Mouse (Mus musculus): ENCODE measurements around the gene Trim31.

The Trim31 gene

GRCm38 (mm10) chr17:36944121-36944775, 46.3 kb downstream of the Trim31 start:
- no peak for DNase-seq (ENCODE audit: low spot score in 2 of 2)

- peak in 1 of 2 experiments; percentile 66 for DNase-seq (ENCODE audit: low spot score in 2 of 2)
Observed at GRCm38 (mm10) chr17:36947051-36947819, 49.3 kb downstream of the Trim31 start.

GRCm38 (mm10) chr17:36948286-36948685, 50.4 kb downstream of the Trim31 start:
- no peak for DNase-seq (ENCODE audit: low spot score in 2 of 2)

GRCm38 (mm10) chr17:36949265-36949664, 51.3 kb downstream of the Trim31 start:
- no peak for DNase-seq (ENCODE audit: low spot score in 2 of 2)

- DNase-seq (ENCODE audit: low spot score in 2 of 2): peak; percentile 90 to 93
Observed at GRCm38 (mm10) chr17:36950981-36951947, 53.3 kb downstream of the Trim31 start, which contains the start of gene Ppp1r11. Ppp1r11 (minus strand) TSS chr17:36951741.

- DNase-seq (ENCODE audit: low spot score in 2 of 2): no peak
Observed at GRCm38 (mm10) chr17:36952631-36953030, 54.7 kb downstream of the Trim31 start.

- no peak for DNase-seq (ENCODE audit: low spot score in 2 of 2)
Observed at GRCm38 (mm10) chr17:36953062-36953461, 55.1 kb downstream of the Trim31 start.

- peak; percentile 90 to 92 for DNase-seq (ENCODE audit: low spot score in 2 of 2)
Observed at GRCm38 (mm10) chr17:36957999-36958743, 60.3 kb downstream of the Trim31 start, which contains the start of the genes Znrd1 and Znrd1as. Znrd1 (minus strand) TSS chr17:36958559. Znrd1as (plus strand) TSS chr17:36958592.

GRCm38 (mm10) chr17:36958884-36959283, 61.0 kb downstream of the Trim31 start:
- DNase-seq (ENCODE audit: low spot score in 2 of 2): no peak
